Mouse (Mus musculus): ENCODE results near the gene Elp4. TPM values are rescaled to one million over a fixed set of nuclear protein-coding genes. Genes with fewer than 3 reads are reported as not detected.

Gene Elp4
- total RNA-seq (2021): 10 to 100 TPM; 12.9 to 17.1 TPM
- polyA plus RNA-seq (2012; rRNA removed): 12.6 and 16.9 TPM in 2 replicates
- long read RNA-seq, partial matches to known transcripts: 0 of 2 reads
- long read RNA-seq, other reads (novel, unspliced or antisense): 1 of 2 reads

- DNase-seq: peak; percentile 98
These were observed at the start of gene Elp4, which contains the start of gene Immp1l for GRCm38 (mm10) chr2:105903896-105904756. Gene Elp4 (minus strand): TSS chr2:105904564. Gene Immp1l (plus strand): TSS chr2:105904638.

GRCm38 (mm10) chr2:105953862-105954261 is 49.5 kb upstream of the Elp4 start:
- no peak for DNase-seq

GRCm38 (mm10) chr2:105951350-105951940 is 47.1 kb upstream of the Elp4 start:
- DNase-seq: no peak

GRCm38 (mm10) chr2:105950131-105950530 is 45.8 kb upstream of the Elp4 start:
- no peak for DNase-seq

DNA sequence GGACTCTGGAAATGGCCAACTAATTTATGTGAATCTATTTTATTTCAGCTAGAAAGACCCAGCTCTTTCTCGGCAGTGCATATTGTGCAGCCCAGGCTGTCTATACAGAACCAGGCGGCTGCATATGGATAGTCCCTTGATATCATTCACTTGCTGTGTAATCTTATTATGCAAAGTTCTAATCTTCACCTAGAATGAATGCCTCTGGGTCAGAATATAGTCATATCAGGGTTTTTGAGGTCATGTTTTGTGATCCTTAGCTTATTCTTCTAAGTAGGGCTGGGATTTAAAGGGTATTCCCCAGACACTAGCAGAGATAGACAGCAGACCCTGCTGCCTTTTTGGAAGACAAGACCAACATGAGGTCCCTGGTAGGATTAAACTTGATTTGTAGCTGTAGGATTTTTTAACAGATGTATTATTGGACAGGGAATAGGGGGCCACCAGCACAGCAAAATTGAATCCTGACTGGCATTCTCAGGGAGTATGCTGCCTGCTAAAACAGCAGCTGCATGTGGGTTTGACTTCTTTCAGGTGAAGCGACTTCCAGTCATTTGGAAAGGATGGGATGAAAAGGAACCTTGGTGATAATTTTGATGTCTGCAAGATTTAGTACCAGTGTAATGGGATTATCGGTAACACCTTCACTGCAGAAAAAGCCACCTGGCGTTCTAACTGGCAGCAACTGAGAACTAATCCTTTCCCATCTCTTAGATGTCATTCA is 13.4 kb upstream of the Elp4 start:
- no peak for DNase-seq

GRCm38 (mm10) chr2:105916671-105917070 is 12.3 kb upstream of the Elp4 start:
- peak; percentile 30 for DNase-seq

GRCm38 (mm10) chr2:105913655-105914366 is 9.4 kb upstream of the Elp4 start:
- DNase-seq: no peak

GRCm38 (mm10) chr2:105910611-105911010 is 6.2 kb upstream of the Elp4 start:
- DNase-seq: peak; percentile 16

- no peak for DNase-seq
These were observed 4.0 kb upstream of the Elp4 start for GRCm38 (mm10) chr2:105908351-105908750.

DNA sequence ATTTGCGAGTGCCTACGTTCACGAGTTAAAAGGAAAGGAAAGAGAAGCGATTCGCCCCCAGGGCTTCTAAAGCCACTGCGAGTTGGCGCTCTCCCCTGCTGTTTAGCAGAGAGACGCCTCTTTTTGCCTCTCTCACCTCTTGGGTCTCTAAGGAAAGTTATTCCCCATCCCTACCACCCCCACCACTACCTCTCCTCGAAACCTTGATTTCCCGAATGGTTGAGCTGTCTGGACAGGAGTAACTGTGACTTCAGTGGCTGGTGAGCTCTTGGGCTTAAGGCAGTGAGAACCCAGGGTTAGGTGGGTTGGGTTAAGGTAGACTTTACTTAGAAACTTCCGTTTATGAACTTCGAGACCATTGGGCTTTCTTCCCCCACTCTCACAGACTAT is 388 bp upstream of the Elp4 start:
- DNase-seq: no peak

DNA sequence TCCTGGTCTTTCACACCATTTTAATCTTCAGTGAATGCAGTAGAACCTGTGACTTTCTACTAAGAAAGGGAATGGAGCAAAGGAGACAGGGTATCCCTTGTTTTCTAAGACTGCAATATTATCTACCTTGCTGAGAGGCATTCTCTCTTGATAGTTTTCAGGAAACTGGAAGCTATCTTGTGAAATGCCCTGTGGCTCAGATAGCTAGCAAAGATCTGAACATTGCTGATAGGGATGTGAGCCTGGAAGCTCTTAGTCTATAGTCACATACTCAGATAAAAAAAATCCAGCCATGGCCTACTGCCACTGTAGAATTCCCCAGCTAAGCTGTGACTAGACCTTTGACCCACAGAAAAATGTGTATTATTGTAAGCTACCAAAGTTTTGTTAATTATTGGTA is 13.5 kb downstream of the Elp4 start:
- no peak for DNase-seq

GRCm38 (mm10) chr2:105873403-105873802 is 31.0 kb downstream of the Elp4 start:
- no peak for DNase-seq

DNA sequence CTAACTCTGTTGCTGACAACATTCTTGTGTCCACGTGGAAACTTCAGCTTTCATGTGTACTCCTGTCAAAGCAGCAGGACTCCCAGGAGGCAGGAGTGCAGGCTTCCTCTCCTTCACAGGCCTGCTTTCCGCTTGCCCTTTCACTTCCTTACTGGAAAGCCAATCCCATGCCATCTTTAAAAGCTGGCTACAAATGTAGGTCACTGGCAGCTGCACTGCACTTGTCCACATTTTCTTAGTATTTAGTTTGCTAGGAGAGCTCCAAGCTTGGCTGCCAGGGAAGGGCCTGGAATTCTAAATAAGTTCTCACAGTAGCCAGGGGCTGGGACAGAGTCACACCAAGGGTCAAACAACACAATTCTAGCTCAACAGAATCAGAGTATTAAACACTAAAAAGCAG is 49.6 kb downstream of the Elp4 start:
- peak; percentile 33 for DNase-seq

GRCm38 (mm10) chr2:105852971-105853370 is 51.4 kb downstream of the Elp4 start:
- DNase-seq: peak; percentile 10

GRCm38 (mm10) chr2:105851714-105852293 is 52.6 kb downstream of the Elp4 start:
- DNase-seq: no peak

DNA sequence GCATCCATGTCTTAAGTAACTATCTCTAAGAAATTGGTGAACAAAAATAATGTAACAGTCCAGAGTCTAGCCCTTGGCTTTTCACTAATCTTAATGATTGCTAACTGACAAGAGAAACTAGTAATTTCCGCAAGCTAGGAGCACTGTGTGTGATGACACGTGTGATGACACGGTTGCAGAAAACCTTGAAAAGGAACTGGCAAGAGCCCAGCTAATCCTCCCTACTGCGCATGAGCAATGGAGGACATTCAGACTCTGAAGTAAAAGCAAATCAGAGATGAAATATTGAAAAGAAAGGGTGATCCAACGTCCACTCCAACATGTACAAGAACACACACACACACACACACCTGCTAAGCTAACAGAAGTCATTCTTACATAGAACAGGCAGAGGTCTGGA is 61.2 kb downstream of the Elp4 start:
- DNase-seq: peak; percentile 46

DNA sequence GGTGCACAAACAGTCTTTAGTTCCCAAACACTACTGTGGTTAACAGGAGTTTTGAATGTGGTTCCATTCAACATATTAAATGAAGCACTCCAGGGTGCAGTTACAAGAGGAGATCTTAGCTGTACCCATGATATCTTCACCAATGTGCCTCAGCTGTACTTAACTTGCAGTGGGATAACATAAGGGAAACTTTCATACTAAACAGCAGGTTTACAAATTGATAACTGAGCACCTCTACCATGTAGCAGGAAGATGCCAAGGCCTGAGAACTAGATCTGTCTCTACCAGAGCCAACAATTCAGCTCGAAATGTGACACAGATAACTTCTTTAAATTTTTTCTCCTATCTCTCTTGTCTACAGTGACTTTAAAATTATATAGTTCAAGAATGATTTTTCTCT is 86.4 kb downstream of the Elp4 start:
- DNase-seq: no peak

DNA sequence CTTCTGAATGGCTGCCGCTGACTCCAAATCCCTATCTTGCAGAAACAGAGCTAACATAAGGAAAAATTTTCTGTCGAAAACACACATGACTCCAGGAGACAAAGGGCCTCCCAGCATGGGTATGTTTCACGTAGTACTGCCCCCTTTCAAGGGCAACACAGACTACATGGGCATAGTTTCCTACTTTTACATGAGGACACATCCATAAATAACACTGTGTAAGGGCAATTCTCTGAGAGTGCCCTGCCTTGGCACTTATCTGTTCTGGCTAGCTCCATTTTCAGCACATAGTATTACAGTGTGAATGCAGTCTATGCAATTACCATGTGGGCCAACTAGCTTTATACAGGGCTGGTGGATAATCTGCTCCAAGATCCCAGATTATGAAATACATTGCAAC is 89.2 kb downstream of the Elp4 start:
- DNase-seq: no peak

GRCm38 (mm10) chr2:105813041-105813440 is 91.3 kb downstream of the Elp4 start:
- DNase-seq: no peak

GRCm38 (mm10) chr2:105810286-105810685 is 94.1 kb downstream of the Elp4 start:
- no peak for DNase-seq

DNA sequence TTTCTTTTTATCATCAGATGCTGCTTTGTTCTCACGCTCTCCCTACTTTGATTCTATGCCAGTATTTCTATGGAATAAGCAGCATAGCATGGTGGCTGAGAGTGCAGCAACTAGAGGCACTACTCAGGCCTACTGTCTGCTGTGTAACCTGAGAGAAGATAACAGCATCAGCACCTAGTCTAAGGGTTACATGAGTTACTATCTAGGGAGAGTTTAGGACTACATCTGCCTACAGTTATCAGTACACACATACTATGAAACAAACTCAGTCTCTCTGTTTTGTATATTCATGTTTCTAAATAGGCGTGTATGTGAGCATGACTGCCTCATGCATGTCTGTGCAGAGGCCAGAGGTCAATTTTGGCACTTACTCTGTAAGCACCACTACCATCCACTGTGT is 97.8 kb downstream of the Elp4 start:
- DNase-seq: no peak

DNA sequence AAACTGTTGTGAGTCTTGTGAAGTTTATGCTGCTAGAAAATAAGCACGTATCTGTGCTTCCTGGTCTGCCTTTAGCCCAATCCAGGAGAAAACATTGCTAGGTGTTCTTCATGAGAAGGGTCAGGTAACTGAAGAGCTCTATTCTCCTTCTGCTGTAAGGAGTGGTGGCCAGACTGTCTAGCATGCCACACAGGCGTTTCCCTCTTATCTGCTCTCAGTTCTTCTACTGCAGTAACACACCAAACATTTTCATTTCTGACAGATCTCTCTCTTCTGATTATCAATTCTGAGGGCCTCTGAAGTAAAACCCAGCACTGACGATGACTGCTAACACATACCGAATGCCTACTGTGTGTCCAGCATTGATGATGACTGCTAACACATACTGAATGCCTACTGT is 98.3 kb downstream of the Elp4 start:
- no peak for DNase-seq
